Mouse (Mus musculus): ENCODE results near the gene Aatf. TPM values are rescaled to one million over a fixed set of nuclear protein-coding genes. Genes with fewer than 3 reads are reported as not detected.

Aatf gene
- polyA plus RNA-seq, 1 experiment from 2014 or later: 39.9 TPM

DNA sequence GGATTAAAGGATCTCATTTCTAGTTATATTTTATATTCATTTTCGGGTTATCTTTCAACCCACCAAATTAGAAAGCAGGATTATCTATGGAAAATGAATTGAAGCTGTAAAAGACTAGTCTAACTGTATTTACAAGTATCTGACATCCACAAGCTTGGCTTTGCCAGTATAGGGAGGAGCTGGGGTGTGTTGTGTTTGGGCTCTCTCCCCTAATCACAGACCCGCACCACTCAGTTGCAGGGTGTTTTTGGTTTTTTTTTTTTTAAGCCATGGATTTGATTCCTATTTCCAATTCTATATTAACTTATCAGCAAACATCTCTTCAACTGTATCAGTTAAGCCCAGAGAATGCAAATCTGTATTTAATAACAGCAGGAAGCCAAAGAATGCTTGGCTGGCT lies 4.1 kb upstream of the Aatf start:
- H3K9ac ChIP-seq (ENCODE audit: low read depth, low read length): no peak overlapping the region
- WGBS: 15% methylated on average over 2 of the region's 2 CpGs
- no peaks in the 10 kb centered on the region for H3K9me3 ChIP-seq (ENCODE audit: control insufficient read depth, low read length)
- no peak overlapping the region for H3K4me2 ChIP-seq (ENCODE audit: low read depth, low read length)
- H3K4me3 ChIP-seq (ENCODE audit: low read depth, low read length): no peak overlapping the region
- peaks cover 81% of the 10 kb centered on the region for H3K27me3 ChIP-seq (replicated peaks; ENCODE audit: control insufficient read depth, insufficient read depth, low read length)
- no peaks in the 10 kb centered on the region for H3K4me1 ChIP-seq (ENCODE audit: control insufficient read depth, insufficient read depth, low read length)
- ATAC-seq (ENCODE audit: low read depth) (no peak), DNase-seq (ENCODE audit: low spot score) (no peak)
- no peak overlapping the region for H3K27ac ChIP-seq (replicated peaks; ENCODE audit: low read depth, low read length)
- H3K36me3 ChIP-seq (ENCODE audit: control insufficient read depth, insufficient read depth, low read length): no peaks in the 10 kb centered on the region

DNA sequence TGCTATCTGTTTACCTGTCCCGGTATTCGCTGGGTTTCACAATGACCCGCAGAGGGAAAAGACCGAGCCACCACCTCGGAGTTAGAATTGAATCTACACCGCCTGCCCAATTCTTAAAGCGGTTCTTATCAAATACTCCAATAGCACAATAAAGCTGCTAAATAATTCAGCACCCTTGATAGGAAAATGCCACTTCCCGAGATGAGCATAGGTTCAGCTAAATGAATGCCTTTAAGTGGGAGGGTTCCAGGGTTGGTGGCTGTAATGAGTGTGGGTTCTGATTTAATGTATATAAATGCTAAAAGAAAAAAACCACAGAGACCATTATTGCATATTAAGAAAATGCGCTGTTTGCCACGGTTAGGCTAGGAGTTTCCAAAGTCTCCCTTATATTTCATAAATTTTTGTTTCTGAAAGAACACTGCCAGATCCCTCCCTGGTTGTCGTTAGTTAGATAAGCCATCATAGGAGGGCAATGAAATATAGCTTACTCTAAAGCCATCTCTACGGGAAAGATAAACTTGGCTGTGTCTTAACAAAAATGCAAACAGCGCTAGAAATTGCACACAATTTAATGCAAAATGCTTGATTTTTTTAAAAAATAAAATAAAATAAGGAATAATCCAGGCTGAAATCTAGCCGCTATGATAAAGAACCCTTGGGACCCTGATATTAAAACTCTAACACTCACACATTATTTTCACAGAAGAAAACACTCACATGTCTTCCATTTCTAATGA lies 3.3 kb upstream of the Aatf start:
- DNase-seq (ENCODE audit: low spot score): no peak
- no peaks in the 10 kb centered on the region for H3K9me3 ChIP-seq (ENCODE audit: control insufficient read depth, low read length)
- 7% methylated on average over 14 of the region's 14 CpGs for WGBS

DNA sequence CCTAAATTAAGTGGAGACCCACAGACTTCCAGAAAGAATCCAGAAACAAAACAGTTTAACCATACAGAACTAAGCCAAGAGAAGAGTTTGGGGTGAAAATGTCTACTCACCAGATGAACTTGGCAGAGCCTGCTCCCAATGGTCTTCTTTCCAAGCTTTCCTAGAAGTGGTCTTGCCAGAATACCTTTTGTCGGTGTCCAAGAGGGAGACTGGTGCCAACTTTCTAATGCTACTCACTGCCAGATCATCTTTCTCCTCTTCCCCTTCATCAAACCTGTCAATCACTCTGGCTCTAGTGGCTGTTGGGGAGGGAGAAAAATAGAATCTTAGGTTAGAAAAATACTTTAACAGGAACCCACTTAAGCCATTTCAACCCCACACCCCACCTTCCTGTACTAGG lies 1.3 kb downstream of the Aatf start:
- H3K9me3 ChIP-seq (ENCODE audit: control insufficient read depth, low read length): no peaks in the 10 kb centered on the region
- peak overlapping the region; percentile 88; the same call in 1 of the 2 replicates for H3K4me3 ChIP-seq (ENCODE audit: low read depth, low read length)
- no peak overlapping the region for H3K9ac ChIP-seq (ENCODE audit: low read depth, low read length)
- DNase-seq (ENCODE audit: low spot score) (no peak), ATAC-seq (ENCODE audit: low read depth) (no peak)
- H3K4me1 ChIP-seq (ENCODE audit: control insufficient read depth, insufficient read depth, low read length): no peaks in the 10 kb centered on the region
- 64% methylated on average over 1 of the region's 1 CpGs for WGBS
- H3K27ac ChIP-seq (replicated peaks; ENCODE audit: low read depth, low read length): no peak overlapping the region
- peaks cover 30% of the 10 kb centered on the region for H3K27me3 ChIP-seq (replicated peaks; ENCODE audit: control insufficient read depth, insufficient read depth, low read length)
- peaks cover 32% of the 10 kb centered on the region for H3K36me3 ChIP-seq (ENCODE audit: control insufficient read depth, insufficient read depth, low read length)
- peak overlapping the region; percentile 86; the same call in 1 of the 2 replicates for H3K4me2 ChIP-seq (ENCODE audit: low read depth, low read length)

More for the DNA sequence above, 3.3 kb upstream of the Aatf start:
- H3K4me1 ChIP-seq (ENCODE audit: control insufficient read depth, insufficient read depth, low read length): no peaks in the 10 kb centered on the region
- H3K36me3 ChIP-seq (ENCODE audit: control insufficient read depth, insufficient read depth, low read length): no peaks in the 10 kb centered on the region
- H3K9ac ChIP-seq (ENCODE audit: low read depth, low read length): no peak overlapping the region
- H3K27me3 ChIP-seq (replicated peaks; ENCODE audit: control insufficient read depth, insufficient read depth, low read length): peaks cover 73% of the 10 kb centered on the region
- no peak overlapping the region for H3K27ac ChIP-seq (replicated peaks; ENCODE audit: low read depth, low read length)
- H3K4me2 ChIP-seq (ENCODE audit: low read depth, low read length): no peak overlapping the region
- no peak for ATAC-seq (ENCODE audit: low read depth)
- H3K4me3 ChIP-seq (ENCODE audit: low read depth, low read length): no peak overlapping the region

DNA sequence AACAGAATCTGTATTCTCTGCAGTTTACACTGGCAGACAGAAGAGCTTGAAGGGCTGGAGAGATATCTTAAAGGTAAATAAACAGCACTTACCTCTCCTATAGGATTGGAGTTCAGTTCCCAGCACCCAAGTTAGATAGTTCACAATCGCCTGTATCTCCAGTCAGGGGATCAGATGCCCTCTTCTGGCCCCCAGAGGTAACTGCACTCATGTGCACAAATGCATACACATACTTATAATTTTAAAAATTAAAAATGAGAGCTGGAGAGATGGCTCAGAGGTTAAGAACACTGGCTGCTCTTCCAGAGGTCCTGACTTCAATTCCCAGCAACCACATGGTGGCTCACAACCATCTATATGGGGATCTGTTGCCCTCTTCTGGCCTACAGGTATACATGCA lies 9.0 kb downstream of the Aatf start:
- peaks cover 68% of the 10 kb centered on the region for H3K36me3 ChIP-seq (ENCODE audit: control insufficient read depth, insufficient read depth, low read length)

GRCm38 (mm10) chr11:84497944-84498343 lies 15.4 kb downstream of the Aatf start:
- H3K27ac ChIP-seq (replicated peaks; ENCODE audit: low read depth, low read length): no peak overlapping the region
- H3K4me3 ChIP-seq (ENCODE audit: low read depth, low read length): no peak overlapping the region
- WGBS: 75% methylated on average over 2 of the region's 2 CpGs
- H3K9ac ChIP-seq (ENCODE audit: low read depth, low read length): no peak overlapping the region
- DNase-seq (ENCODE audit: low spot score) (no peak), ATAC-seq (ENCODE audit: low read depth) (no peak)
- no peaks in the 10 kb centered on the region for H3K4me1 ChIP-seq (ENCODE audit: control insufficient read depth, insufficient read depth, low read length)
- no peak overlapping the region for H3K4me2 ChIP-seq (ENCODE audit: low read depth, low read length)
- peaks cover 34% of the 10 kb centered on the region; the same call in 1 of the 2 replicates for H3K36me3 ChIP-seq (ENCODE audit: control insufficient read depth, insufficient read depth, low read length)
- no peaks in the 10 kb centered on the region for H3K9me3 ChIP-seq (ENCODE audit: control insufficient read depth, low read length)
- no peaks in the 10 kb centered on the region for H3K27me3 ChIP-seq (replicated peaks; ENCODE audit: control insufficient read depth, insufficient read depth, low read length)

More for the DNA sequence above, 9.0 kb downstream of the Aatf start:
- H3K27me3 ChIP-seq (replicated peaks; ENCODE audit: control insufficient read depth, insufficient read depth, low read length): no peaks in the 10 kb centered on the region
- no peak for ATAC-seq (ENCODE audit: low read depth)
- no peaks in the 10 kb centered on the region for H3K9me3 ChIP-seq (ENCODE audit: control insufficient read depth, low read length)
- no peak overlapping the region for H3K4me3 ChIP-seq (ENCODE audit: low read depth, low read length)
- H3K4me2 ChIP-seq (ENCODE audit: low read depth, low read length): no peak overlapping the region
- no peak overlapping the region for H3K27ac ChIP-seq (replicated peaks; ENCODE audit: low read depth, low read length)
- no peak overlapping the region for H3K9ac ChIP-seq (ENCODE audit: low read depth, low read length)
- 100% methylated on average over 1 of the region's 1 CpGs for WGBS
- DNase-seq (ENCODE audit: low spot score): no peak
- no peaks in the 10 kb centered on the region for H3K4me1 ChIP-seq (ENCODE audit: control insufficient read depth, insufficient read depth, low read length)

DNA sequence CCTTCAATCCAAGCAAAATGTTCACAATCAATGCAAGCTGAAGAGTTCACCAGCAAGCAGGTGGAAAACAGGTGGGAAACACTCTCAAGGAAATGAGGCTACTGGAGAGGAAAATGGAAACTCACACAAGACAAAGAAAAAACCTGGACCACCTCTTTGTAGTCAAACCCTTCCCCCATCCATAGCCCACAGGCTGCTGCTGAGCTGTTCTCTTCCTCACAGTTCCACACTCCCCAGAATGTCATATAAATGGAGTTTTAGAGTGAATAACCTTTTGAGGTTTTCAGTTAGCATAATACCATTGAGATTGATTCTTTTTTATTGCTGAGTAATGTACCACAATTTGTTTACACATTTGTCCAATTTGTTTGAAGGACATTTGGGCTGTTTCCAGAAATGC lies 16.4 kb downstream of the Aatf start:
- Histone ChIP-seq H3K36me3 (ENCODE audit: control insufficient read depth, insufficient read depth, low read length) (peaks cover 33% of the 10 kb centered on the region; the same call in 1 of the 2 replicates), H3K4me2 (ENCODE audit: low read depth, low read length) (no peak overlapping the region), H3K9me3 (ENCODE audit: control insufficient read depth, low read length) (no peaks in the 10 kb centered on the region), H3K4me1 (ENCODE audit: control insufficient read depth, insufficient read depth, low read length) (no peaks in the 10 kb centered on the region), H3K27me3 (replicated peaks; ENCODE audit: control insufficient read depth, insufficient read depth, low read length) (no peaks in the 10 kb centered on the region), H3K27ac (replicated peaks; ENCODE audit: low read depth, low read length) (no peak overlapping the region), H3K9ac (ENCODE audit: low read depth, low read length) (no peak overlapping the region), H3K4me3 (ENCODE audit: low read depth, low read length) (no peak overlapping the region)
- DNase-seq (ENCODE audit: low spot score): no peak
- no peak for ATAC-seq (ENCODE audit: low read depth)

DNA sequence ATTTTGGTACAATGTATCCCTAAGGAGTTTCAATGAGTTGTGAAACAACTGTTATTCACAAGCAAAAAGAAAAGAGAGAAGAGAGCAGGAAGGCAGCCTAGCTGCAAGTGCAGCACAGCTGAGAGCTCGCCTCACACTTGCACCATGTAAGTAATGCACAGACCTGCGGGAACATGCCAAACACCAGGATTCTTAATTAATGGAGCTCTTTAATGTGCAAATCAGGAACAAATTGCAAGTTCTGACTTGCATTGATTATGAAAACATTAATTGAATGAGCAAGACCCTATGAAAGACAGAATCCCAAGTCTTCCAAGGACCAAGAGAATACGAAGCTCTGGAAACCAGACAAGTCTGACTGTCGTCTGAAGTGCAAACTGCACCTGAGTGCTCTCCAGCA lies 17.5 kb downstream of the Aatf start:
- H3K9ac ChIP-seq (ENCODE audit: low read depth, low read length): no peak overlapping the region
- H3K4me1 ChIP-seq (ENCODE audit: control insufficient read depth, insufficient read depth, low read length): no peaks in the 10 kb centered on the region
- no peak for ATAC-seq (ENCODE audit: low read depth)
- DNase-seq (ENCODE audit: low spot score): no peak
- H3K27ac ChIP-seq (replicated peaks; ENCODE audit: low read depth, low read length): no peak overlapping the region
- WGBS: 62% methylated on average over 4 of the region's 4 CpGs
- H3K4me3 ChIP-seq (ENCODE audit: low read depth, low read length): no peak overlapping the region
- no peak overlapping the region for H3K4me2 ChIP-seq (ENCODE audit: low read depth, low read length)
- H3K27me3 ChIP-seq (replicated peaks; ENCODE audit: control insufficient read depth, insufficient read depth, low read length): no peaks in the 10 kb centered on the region
- no peaks in the 10 kb centered on the region for H3K9me3 ChIP-seq (ENCODE audit: control insufficient read depth, low read length)
- peaks cover 37% of the 10 kb centered on the region for H3K36me3 ChIP-seq (ENCODE audit: control insufficient read depth, insufficient read depth, low read length)

DNA sequence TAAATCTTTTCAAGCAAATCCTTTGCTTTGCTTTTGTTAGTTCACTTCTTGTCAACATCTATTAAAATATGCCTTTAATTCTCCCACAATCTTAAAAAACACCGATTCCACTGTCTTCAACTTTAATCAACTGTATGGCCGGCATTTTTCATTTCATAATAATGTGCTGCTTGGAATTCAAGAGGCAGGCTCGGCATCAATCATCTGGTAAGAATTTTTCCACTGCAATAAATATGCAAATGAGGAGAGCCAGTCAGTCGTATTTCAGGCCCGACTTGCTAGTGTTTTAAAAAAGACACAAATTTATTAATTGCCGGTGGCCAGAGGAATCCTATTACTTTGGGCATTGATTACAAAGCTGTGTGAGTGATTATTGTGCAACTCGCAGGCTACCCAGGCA lies 31.7 kb downstream of the Aatf start:
- no peaks in the 10 kb centered on the region for H3K9me3 ChIP-seq (ENCODE audit: control insufficient read depth, low read length)
- H3K9ac ChIP-seq (ENCODE audit: low read depth, low read length): no peak overlapping the region
- DNase-seq (ENCODE audit: low spot score): no peak
- no peak overlapping the region for H3K27ac ChIP-seq (replicated peaks; ENCODE audit: low read depth, low read length)
- H3K27me3 ChIP-seq (replicated peaks; ENCODE audit: control insufficient read depth, insufficient read depth, low read length): no peaks in the 10 kb centered on the region
- no peak overlapping the region for H3K4me3 ChIP-seq (ENCODE audit: low read depth, low read length)
- peaks cover 7% of the 10 kb centered on the region; the same call in 1 of the 2 replicates for H3K4me1 ChIP-seq (ENCODE audit: control insufficient read depth, insufficient read depth, low read length)
- 52% methylated on average over 7 of the region's 7 CpGs for WGBS
- no peak overlapping the region for H3K4me2 ChIP-seq (ENCODE audit: low read depth, low read length)
- no peak for ATAC-seq (ENCODE audit: low read depth)
- H3K36me3 ChIP-seq (ENCODE audit: control insufficient read depth, insufficient read depth, low read length): no peaks in the 10 kb centered on the region

DNA sequence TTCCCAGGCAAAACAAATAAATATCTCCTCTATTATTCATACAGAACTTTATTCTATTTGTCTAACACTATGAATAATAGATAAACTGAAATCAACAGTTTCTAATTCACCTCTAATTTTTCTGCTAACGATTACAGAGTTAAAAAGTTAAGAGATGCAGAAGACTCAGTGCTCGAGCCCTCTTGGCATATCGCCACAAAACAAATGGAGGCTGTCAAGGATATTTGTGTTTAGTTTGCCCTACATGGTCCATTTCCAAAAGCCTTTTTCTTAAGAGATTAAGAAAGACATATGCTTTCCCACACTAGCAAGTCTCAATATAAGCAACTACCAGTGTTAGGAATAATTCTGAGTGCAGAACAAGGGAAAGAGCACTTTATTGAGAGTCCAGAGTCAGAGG lies 32.9 kb downstream of the Aatf start:
- ATAC-seq (ENCODE audit: low read depth): no peak
- no peaks in the 10 kb centered on the region for H3K36me3 ChIP-seq (ENCODE audit: control insufficient read depth, insufficient read depth, low read length)
- no peaks in the 10 kb centered on the region for H3K9me3 ChIP-seq (ENCODE audit: control insufficient read depth, low read length)
- H3K9ac ChIP-seq (ENCODE audit: low read depth, low read length): no peak overlapping the region
- DNase-seq (ENCODE audit: low spot score): peak; percentile 33
- H3K27me3 ChIP-seq (replicated peaks; ENCODE audit: control insufficient read depth, insufficient read depth, low read length): no peaks in the 10 kb centered on the region
- no peak overlapping the region for H3K27ac ChIP-seq (replicated peaks; ENCODE audit: low read depth, low read length)
- 53% methylated on average over 3 of the region's 3 CpGs for WGBS
- peaks cover 7% of the 10 kb centered on the region; the same call in 1 of the 2 replicates for H3K4me1 ChIP-seq (ENCODE audit: control insufficient read depth, insufficient read depth, low read length)
- no peak overlapping the region for H3K4me3 ChIP-seq (ENCODE audit: low read depth, low read length)
- H3K4me2 ChIP-seq (ENCODE audit: low read depth, low read length): no peak overlapping the region

Measured in embryonic facial prominence, embryonic 14.5 days (tissue).